Mouse (Mus musculus) heart, embryonic 12.5 days (tissue): ENCODE results near the gene Mkrn3. TPM values are rescaled to one million over a fixed set of nuclear protein-coding genes. Genes with fewer than 3 reads are reported as not detected.

ENCODE experiments used
- ATAC-seq: fragments of 200-750 bp; cut with Nextera tagmentation; 2 replicates; pipeline ENCODE4 v1.8.0; 2017; ENCODE audit warnings: moderate TSS enrichment, moderate library complexity; ENCODE audit not compliant: insufficient number of reproducible peaks, low FRiP score
- H3K27ac ChIP-seq: fragments of 300-500 bp; sonication (generic); 2 replicates; pipeline ENCODE4 v1.5.1; 2016; ENCODE audit warnings: mild to moderate bottlenecking, moderate library complexity; ENCODE audit not compliant: poor library complexity, severe bottlenecking
- H3K27me3 ChIP-seq: fragments of 300-500 bp; sonication (generic); replicated peaks from 2 replicates; pipeline ENCODE4 v1.6.1; 2016; ENCODE audit warnings: mild to moderate bottlenecking, moderate library complexity
- H3K36me3 ChIP-seq: fragments of 300-500 bp; sonication (generic); 2 replicates; pipeline ENCODE4 v1.6.1; 2016; ENCODE audit warnings: mild to moderate bottlenecking, moderate library complexity
- H3K4me1 ChIP-seq: fragments of 300-500 bp; sonication (generic); replicated peaks from 2 replicates; pipeline ENCODE4 v1.6.1; 2016; ENCODE audit warnings: mild to moderate bottlenecking
- H3K4me2 ChIP-seq: fragments of 300-500 bp; sonication (generic); 2 replicates; pipeline ENCODE4 v1.6.1; 2016; ENCODE audit warnings: mild to moderate bottlenecking, moderate library complexity
- H3K4me3 ChIP-seq: fragments of 300-500 bp; sonication (generic); 2 replicates; pipeline ENCODE4 v1.5.1; 2016; ENCODE audit warnings: mild to moderate bottlenecking
- H3K9ac ChIP-seq: fragments of 300-500 bp; sonication (generic); 2 replicates; pipeline ENCODE4 v1.6.1; 2016; ENCODE audit warnings: mild to moderate bottlenecking, moderate library complexity
- H3K9me3 ChIP-seq: fragments of 300-500 bp; sonication (generic); replicated peaks from 2 replicates; pipeline ENCODE4 v1.6.1; 2016; ENCODE audit warnings: mild to moderate bottlenecking, moderate library complexity
- WGBS: fragments of 180-500 bp; shearing (Covaris S2); methylation state at CpG from one replicate; pipeline ENCODE4 v1.1.7; 2016; 5-methylcytosine and 5-hydroxymethylcytosine counted together
- polyA plus RNA-seq: library from polyadenylated mRNA; unstranded; fragments of >200 nt; fragmentation: Nextera tagmentation; extraction: Ambion mirVana; gene quantifications from 2 replicates; pipeline ENCODE4 v1.2.1, GENCODE M21; 2016

Mkrn3 gene
- polyA plus RNA-seq = 2.7 and 3.4 TPM in 2 replicates

GRCm38 (mm10) chr7:62419493-62420360, at the start of gene Mkrn3:
TSS of gene Mkrn3 (minus strand) at chr7:62420139.
- Histone ChIP-seq H3K4me1 (peaks cover 11% of the 10 kb centered on the region), H3K27me3 (0 out of 2 replicates have a peak, but pooled peaks cover 5% of the 10 kb centered on the region), H3K27ac (0 out of 2 replicates have a peak within 1 kb of the TSS, but pooled peaks have one; percentile 9), H3K9ac (peak within 1 kb of the TSS; percentile 82), H3K36me3 (no peaks in the 10 kb centered on the region), H3K4me3 (peak within 1 kb of the TSS; percentile 75), H3K4me2 (peak within 1 kb of the TSS; percentile 77), H3K9me3 (peaks cover 30% of the 10 kb centered on the region)
- ATAC-seq = peak; percentile 72
- WGBS = 18% methylated on average over 49 of the region's 49 CpGs

DNA sequence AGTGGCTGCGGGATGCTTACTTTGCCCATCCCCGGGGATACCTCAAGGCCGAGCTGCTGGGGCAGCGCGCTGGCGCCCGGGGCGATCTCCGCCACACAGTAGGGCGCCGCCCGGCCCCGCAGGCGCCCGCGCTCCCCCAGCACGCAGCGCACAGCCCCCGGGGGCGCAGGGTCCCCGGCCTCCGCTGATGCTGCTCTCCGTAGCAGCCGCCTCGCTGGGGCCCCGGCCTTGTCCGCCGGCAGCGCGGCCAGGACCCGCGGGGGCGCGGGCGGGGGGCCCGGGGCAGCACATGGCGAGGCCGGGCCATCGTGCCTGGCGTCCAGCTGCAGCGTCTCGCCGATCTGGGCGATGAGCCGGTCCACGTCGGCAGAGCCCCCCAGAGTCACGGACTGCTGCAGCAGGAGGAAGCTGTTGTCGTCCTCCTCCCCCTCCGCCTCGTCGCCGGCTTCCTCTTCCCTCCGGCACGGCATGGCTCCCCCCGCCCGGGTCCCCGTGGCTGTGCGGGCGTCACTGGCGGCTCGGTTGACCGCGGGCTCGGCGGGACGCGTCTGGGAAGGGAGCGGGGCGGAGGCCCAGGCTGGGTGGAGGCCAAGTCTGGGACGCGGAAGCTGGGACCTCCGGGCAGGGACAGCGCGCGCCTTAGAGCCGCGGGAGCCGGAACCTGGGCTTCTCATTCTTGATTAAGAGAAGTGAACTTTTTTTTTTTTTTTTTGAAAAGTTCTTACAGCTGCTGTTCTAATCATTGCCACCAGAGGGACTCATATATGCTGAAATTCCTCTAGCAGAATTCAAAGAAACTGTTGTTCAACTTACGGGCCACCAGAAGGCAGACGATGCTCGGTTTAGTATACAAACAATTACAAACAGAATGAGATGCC, 44.2 kb upstream of the Mkrn3 start, which contains the start of gene Peg12:
TSS of gene Peg12 (minus strand) at position 633 of the 878 bp plus-strand sequence.
- H3K27ac ChIP-seq = peak within 1 kb of the TSS; percentile 74
- H3K27me3 ChIP-seq = 0 out of 2 replicates have a peak, but pooled peaks cover 5% of the 10 kb centered on the region
- peak within 1 kb of the TSS; percentile 76 for H3K4me2 ChIP-seq
- H3K9ac ChIP-seq = peak within 1 kb of the TSS; percentile 82
- H3K4me3 ChIP-seq = peak within 1 kb of the TSS; percentile 66
- peaks cover 16% of the 10 kb centered on the region for H3K9me3 ChIP-seq
- peak; percentile 83 for ATAC-seq
- H3K36me3 ChIP-seq = no peaks in the 10 kb centered on the region
- no peaks in the 10 kb centered on the region for H3K4me1 ChIP-seq
- WGBS = 14% methylated on average over 80 of the region's 82 CpGs

- 24% methylated on average over 55 of the region's 55 CpGs for WGBS
- peak; percentile 37 for ATAC-seq
Observed at GRCm38 (mm10) chr7:62463007-62463877, 43.3 kb upstream of the Mkrn3 start.

DNA sequence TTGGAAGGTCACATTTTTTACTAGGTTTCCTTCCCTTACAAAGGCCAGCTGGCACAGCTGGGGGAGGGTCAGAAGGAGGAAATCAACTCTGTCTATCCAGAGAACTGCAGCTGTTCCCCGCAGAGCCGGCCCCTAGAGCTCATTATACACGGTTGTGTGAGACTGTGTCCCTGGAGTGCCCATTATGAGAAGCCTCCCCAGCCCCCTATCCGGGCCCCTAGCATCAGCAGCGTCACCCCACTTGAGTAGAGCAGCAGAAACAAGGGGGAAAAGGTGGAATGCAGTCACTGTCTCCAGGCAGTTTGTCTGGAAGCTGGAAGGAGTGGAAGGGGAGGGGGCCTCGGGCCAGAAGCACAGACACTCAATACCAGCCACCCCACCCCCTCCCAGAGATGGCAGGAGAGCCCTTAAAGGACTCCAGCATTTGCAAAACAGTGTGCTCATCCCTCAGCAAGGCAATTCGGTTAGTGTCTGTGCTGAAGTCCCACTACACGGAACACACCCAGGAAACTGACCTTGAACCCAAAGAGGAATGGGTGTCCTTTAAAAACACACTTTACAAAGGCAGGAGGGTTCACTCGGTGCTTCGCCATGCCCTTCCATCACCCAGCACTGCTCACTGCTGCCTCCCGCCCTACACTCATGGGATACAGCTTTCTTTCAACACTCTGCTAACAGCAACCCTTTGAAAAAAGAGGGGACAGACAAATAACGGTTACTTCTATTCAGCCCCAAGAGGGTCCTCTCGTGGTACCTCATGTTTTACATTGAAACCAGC, 42.5 kb upstream of the Mkrn3 start:
- H3K27me3 ChIP-seq = 0 out of 2 replicates have a peak, but pooled peaks cover 5% of the 10 kb centered on the region
- H3K27ac ChIP-seq = no peak overlapping the region
- H3K9ac ChIP-seq = peak overlapping the region; percentile 7; the same call in 1 of the 2 replicates
- no peaks in the 10 kb centered on the region for H3K36me3 ChIP-seq
- 29% methylated on average over 13 of the region's 13 CpGs for WGBS
- H3K4me2 ChIP-seq = peak overlapping the region; percentile 76
- peaks cover 16% of the 10 kb centered on the region for H3K9me3 ChIP-seq
- peak overlapping the region; percentile 66 for H3K4me3 ChIP-seq
- no peak for ATAC-seq
- no peaks in the 10 kb centered on the region for H3K4me1 ChIP-seq

More at GRCm38 (mm10) chr7:62463007-62463877, 43.3 kb upstream of the Mkrn3 start:
- H3K36me3 ChIP-seq = no peaks in the 10 kb centered on the region
- no peaks in the 10 kb centered on the region for H3K4me1 ChIP-seq
- peak overlapping the region; percentile 76 for H3K4me2 ChIP-seq
- 0 out of 2 replicates have a peak, but pooled peaks cover 5% of the 10 kb centered on the region for H3K27me3 ChIP-seq
- peaks cover 16% of the 10 kb centered on the region for H3K9me3 ChIP-seq
- peak overlapping the region; percentile 74 for H3K27ac ChIP-seq
- H3K9ac ChIP-seq = peak overlapping the region; percentile 82
- H3K4me3 ChIP-seq = peak overlapping the region; percentile 66

DNA sequence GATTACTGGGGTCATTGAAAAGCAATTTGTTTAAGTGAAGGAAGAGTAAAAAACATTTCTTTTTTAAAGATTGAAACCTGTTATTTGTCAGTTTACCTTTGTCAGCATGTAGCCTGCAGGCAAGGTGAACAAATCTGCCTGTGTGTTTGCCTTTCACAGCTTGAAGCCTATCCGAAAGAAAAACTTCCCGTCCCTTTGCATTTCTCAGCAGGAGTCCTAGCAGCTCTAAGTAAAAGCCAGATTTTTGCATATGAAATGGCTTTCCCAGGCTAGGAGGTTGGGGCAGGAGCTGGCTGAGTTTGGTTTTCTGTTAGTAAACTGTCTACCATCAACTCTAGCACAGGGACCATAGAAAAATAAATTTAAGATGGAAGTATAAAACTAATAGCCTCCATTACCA, 32.4 kb upstream of the Mkrn3 start:
- Histone ChIP-seq H3K4me2 (no peak overlapping the region), H3K27ac (no peak overlapping the region), H3K4me1 (no peaks in the 10 kb centered on the region), H3K36me3 (no peaks in the 10 kb centered on the region), H3K9ac (no peak overlapping the region), H3K4me3 (no peak overlapping the region), H3K27me3 (no peaks in the 10 kb centered on the region), H3K9me3 (peaks cover 11% of the 10 kb centered on the region)
- 22% methylated on average over 2 of the region's 2 CpGs for WGBS
- ATAC-seq = no peak

GRCm38 (mm10) chr7:62445431-62446165, 25.7 kb upstream of the Mkrn3 start:
- Histone ChIP-seq H3K27me3 (no peaks in the 10 kb centered on the region), H3K4me2 (no peak overlapping the region), H3K36me3 (no peaks in the 10 kb centered on the region), H3K9me3 (0 out of 2 replicates have a peak, but pooled peaks cover under 1% of the 10 kb centered on the region), H3K9ac (no peak overlapping the region), H3K4me1 (no peaks in the 10 kb centered on the region), H3K4me3 (no peak overlapping the region), H3K27ac (no peak overlapping the region)
- no peak for ATAC-seq

- H3K4me1 ChIP-seq = no peaks in the 10 kb centered on the region
- WGBS = 45% methylated on average over 2 of the region's 2 CpGs
- H3K4me2 ChIP-seq = no peak overlapping the region
- H3K9ac ChIP-seq = no peak overlapping the region
- no peaks in the 10 kb centered on the region for H3K9me3 ChIP-seq
- ATAC-seq = no peak
- H3K36me3 ChIP-seq = no peaks in the 10 kb centered on the region
- H3K27ac ChIP-seq = no peak overlapping the region
- H3K27me3 ChIP-seq = no peaks in the 10 kb centered on the region
- H3K4me3 ChIP-seq = no peak overlapping the region
Observed at GRCm38 (mm10) chr7:62436394-62436793, 16.5 kb upstream of the Mkrn3 start.

DNA sequence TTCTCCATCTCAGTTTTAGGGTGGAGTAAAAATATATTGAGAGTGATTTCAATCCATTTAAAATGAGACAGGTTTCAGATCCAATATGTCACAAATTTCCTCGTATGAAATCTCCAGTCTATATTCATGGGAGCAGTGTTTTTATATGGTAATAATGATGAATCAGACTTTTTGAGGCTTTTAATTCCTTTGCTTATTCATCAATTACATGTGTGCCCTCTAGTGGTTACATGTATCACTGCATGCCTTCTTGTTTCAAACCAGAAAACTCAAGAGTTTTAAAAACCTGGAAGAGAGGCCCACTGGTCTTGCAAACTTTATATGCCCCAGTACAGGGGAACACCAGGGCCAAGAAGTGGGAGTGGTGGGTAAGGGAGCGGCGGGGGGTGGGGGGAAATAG, 13.3 kb upstream of the Mkrn3 start:
- Histone ChIP-seq H3K4me2 (no peak overlapping the region), H3K36me3 (no peaks in the 10 kb centered on the region), H3K27me3 (no peaks in the 10 kb centered on the region), H3K9ac (no peak overlapping the region), H3K9me3 (no peaks in the 10 kb centered on the region), H3K4me1 (no peaks in the 10 kb centered on the region), H3K4me3 (no peak overlapping the region), H3K27ac (no peak overlapping the region)
- ATAC-seq = no peak
- 36% methylated on average over 3 of the region's 3 CpGs for WGBS

DNA sequence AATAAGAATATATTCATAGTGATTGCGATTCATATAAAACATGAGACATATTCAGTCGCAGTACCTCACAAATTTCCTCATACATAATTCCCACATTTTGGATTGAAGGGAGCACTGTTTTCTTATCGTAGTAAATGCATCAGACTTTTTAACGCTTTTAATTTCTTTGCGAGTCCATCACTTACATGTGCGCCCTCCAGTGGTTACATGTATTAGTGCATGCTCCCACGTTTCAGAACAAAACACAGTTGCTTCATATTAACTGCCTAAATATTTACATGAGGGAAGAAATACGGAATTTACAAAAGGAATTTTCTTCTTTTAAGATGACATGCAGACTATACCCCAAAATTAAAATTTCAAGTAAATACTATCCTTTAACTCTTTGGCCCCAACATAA, 8.4 kb upstream of the Mkrn3 start:
- Histone ChIP-seq H3K27ac (no peak overlapping the region), H3K4me3 (no peak overlapping the region), H3K36me3 (no peaks in the 10 kb centered on the region), H3K27me3 (0 out of 2 replicates have a peak, but pooled peaks cover 2% of the 10 kb centered on the region), H3K9ac (no peak overlapping the region), H3K4me1 (no peaks in the 10 kb centered on the region), H3K9me3 (peaks cover 1% of the 10 kb centered on the region; the same call in 1 of the 2 replicates), H3K4me2 (no peak overlapping the region)
- no peak for ATAC-seq
- 21% methylated on average over 8 of the region's 8 CpGs for WGBS
